Mouse (Mus musculus) midbrain, embryonic 15.5 days (tissue): ENCODE measurements around the gene Pip5k1b. TPM values are rescaled to one million over a fixed set of nuclear protein-coding genes. Genes with fewer than 3 reads are reported as not detected.
A peak's percentile ranks its signal among the peaks of the same experiment; 100 is the strongest.

Source experiments
- ATAC-seq: fragments of 200-750 bp; cut with Nextera tagmentation; replicated peaks from 2 replicates; pipeline ENCODE4 v1.8.0; 2017; ENCODE audit warnings: moderate TSS enrichment
- H3K27ac ChIP-seq: fragments of 300-500 bp; sonication (generic); 2 replicates; pipeline ENCODE4 v1.5.1; 2015; ENCODE audit warnings: mild to moderate bottlenecking, inconsistent platforms
- H3K27me3 ChIP-seq: fragments of 300-500 bp; sonication (generic); replicated peaks from 2 replicates; pipeline ENCODE4 v1.6.1; 2015; ENCODE audit warnings: inconsistent platforms
- H3K36me3 ChIP-seq: fragments of 300-500 bp; sonication (generic); replicated peaks from 2 replicates; pipeline ENCODE4 v1.6.1; 2015; ENCODE audit warnings: inconsistent platforms
- H3K4me1 ChIP-seq: fragments of 300-500 bp; sonication (generic); 2 replicates; pipeline ENCODE4 v1.6.1; 2015; ENCODE audit warnings: inconsistent platforms
- H3K4me2 ChIP-seq: fragments of 300-500 bp; sonication (generic); 2 replicates; pipeline ENCODE4 v1.6.1; 2015; ENCODE audit warnings: inconsistent platforms, mild to moderate bottlenecking, moderate library complexity
- H3K4me3 ChIP-seq: fragments of 300-500 bp; sonication (generic); 2 replicates; pipeline ENCODE4 v1.5.1; 2015; ENCODE audit warnings: mild to moderate bottlenecking, inconsistent platforms
- H3K9ac ChIP-seq: fragments of 300-500 bp; sonication (generic); 2 replicates; pipeline ENCODE4 v1.6.1; 2015; ENCODE audit warnings: mild to moderate bottlenecking, inconsistent platforms
- H3K9me3 ChIP-seq: fragments of 300-500 bp; sonication (generic); 2 replicates; pipeline ENCODE4 v1.6.1; 2016; ENCODE audit warnings: inconsistent platforms
- WGBS: fragments of 180-500 bp; shearing (Covaris S2); methylation state at CpG from one replicate; pipeline ENCODE4 v1.1.7; 2015; ENCODE audit warnings: mixed read lengths; 5-methylcytosine and 5-hydroxymethylcytosine counted together
- polyA plus RNA-seq: library from polyadenylated mRNA; unstranded; fragments of >200 nt; fragmentation: Nextera tagmentation; extraction: Ambion mirVana; gene quantifications from 2 replicates; pipeline ENCODE4 v1.2.1, GENCODE M21; 2015

The Pip5k1b gene
- polyA plus RNA-seq, 1 experiment from 2014 or later, result 1.1 TPM

DNA sequence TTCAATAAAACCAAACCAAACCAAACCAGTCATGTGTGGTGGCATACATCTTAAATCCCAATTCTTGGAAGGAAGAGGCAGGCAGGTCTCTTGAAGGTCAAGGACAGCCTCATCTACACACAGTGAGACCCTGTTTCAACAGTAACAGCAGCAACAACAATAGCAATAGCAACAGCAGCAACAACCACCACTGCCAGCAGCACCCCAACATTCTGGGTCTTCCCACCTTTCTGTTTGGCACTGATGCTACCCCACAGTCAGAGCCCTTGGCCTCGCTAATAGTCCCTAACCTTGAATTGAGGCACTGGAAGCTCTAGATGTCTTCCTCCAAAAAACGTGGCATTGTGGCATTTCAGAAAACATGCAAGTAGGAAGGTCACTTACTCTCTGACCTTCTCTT, 225.3 kb downstream of the Pip5k1b start:
- Histone ChIP-seq H3K27me3 (no peaks in the 10 kb centered on the region), H3K4me3 (no peak overlapping the region), H3K27ac (no peak overlapping the region), H3K4me2 (no peak overlapping the region), H3K9me3 (no peaks in the 10 kb centered on the region), H3K9ac (no peak overlapping the region), H3K36me3 (no peaks in the 10 kb centered on the region), H3K4me1 (peaks cover 5% of the 10 kb centered on the region; the same call in 1 of the 2 replicates)
- 81% methylated on average over 2 of the region's 2 CpGs for WGBS
- ATAC-seq, result no peak

DNA sequence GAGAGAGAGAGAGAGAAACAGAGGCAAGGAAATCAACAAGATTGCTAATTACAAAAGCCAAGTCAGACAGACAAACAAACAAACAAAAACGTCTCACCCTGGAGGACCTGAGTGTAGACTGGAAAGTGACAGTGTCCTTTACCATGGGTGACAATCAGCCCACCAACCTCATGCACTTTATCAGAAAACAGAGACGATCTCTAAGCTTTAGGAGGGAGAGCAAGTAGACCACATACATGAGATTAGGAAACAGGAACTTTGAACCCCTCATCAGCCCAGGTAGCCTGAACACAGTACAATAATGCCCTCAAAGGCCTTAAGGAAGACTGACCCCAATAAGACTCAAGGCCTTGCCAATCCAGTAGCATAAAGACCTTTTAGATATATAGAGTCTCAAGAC, 227.8 kb downstream of the Pip5k1b start:
- 80% methylated on average over 2 of the region's 2 CpGs for WGBS
- Histone ChIP-seq H3K9ac (no peak overlapping the region), H3K4me2 (no peak overlapping the region), H3K36me3 (no peaks in the 10 kb centered on the region), H3K4me1 (peaks cover 12% of the 10 kb centered on the region), H3K4me3 (no peak overlapping the region), H3K27ac (no peak overlapping the region), H3K9me3 (no peaks in the 10 kb centered on the region), H3K27me3 (no peaks in the 10 kb centered on the region)
- ATAC-seq, result no peak

DNA sequence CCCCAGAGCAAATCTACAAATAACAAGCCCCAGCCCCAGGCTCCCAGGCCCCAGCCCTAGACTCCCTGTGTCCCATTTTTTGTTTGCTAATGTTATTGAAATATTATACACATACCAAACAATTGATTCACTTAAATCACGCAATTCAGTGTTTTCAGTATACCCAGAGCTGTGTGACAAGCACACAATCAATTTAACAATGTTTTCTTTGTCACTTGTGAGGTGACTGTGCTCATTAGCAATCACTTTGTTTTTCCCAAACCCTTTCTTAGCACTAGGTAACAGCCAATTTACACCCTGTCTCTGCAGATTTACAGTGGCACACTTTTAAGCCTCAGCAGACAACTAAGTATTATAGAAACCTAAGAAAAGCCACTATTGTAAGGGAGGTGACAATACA, 228.7 kb downstream of the Pip5k1b start:
- no peak overlapping the region for H3K4me2 ChIP-seq
- peaks cover 12% of the 10 kb centered on the region for H3K4me1 ChIP-seq
- H3K27me3 ChIP-seq, result no peaks in the 10 kb centered on the region
- 43% methylated on average over 1 of the region's 1 CpGs for WGBS
- H3K27ac ChIP-seq, result no peak overlapping the region
- no peak overlapping the region for H3K4me3 ChIP-seq
- no peaks in the 10 kb centered on the region for H3K36me3 ChIP-seq
- no peak for ATAC-seq
- no peaks in the 10 kb centered on the region for H3K9me3 ChIP-seq
- H3K9ac ChIP-seq, result no peak overlapping the region

DNA sequence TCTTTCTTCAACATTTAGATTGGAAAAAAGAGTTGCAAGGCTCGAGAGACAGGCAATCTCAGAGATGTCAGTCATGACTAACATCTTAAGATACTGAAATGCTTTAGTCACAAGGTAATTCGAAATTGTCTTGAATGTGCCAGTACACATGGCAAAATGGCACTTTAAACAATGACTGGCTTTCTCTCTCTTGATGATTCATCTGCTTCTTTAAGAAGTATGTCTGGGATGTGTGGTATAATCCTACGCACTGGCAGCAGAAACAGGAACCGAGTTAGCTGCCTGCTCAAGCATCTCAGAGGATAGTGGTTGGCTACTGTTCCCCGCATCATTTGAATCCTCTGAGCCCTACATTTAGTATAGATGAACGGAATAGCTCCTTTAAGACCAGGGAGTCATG, 230.0 kb downstream of the Pip5k1b start:
- no peak overlapping the region for H3K27ac ChIP-seq
- H3K4me1 ChIP-seq, result peaks cover 12% of the 10 kb centered on the region
- ATAC-seq, result no peak
- H3K9me3 ChIP-seq, result no peaks in the 10 kb centered on the region
- H3K4me3 ChIP-seq, result no peak overlapping the region
- H3K4me2 ChIP-seq, result no peak overlapping the region
- H3K9ac ChIP-seq, result no peak overlapping the region
- no peaks in the 10 kb centered on the region for H3K36me3 ChIP-seq
- no peaks in the 10 kb centered on the region for H3K27me3 ChIP-seq
- WGBS, result 79% methylated on average over 6 of the region's 6 CpGs

DNA sequence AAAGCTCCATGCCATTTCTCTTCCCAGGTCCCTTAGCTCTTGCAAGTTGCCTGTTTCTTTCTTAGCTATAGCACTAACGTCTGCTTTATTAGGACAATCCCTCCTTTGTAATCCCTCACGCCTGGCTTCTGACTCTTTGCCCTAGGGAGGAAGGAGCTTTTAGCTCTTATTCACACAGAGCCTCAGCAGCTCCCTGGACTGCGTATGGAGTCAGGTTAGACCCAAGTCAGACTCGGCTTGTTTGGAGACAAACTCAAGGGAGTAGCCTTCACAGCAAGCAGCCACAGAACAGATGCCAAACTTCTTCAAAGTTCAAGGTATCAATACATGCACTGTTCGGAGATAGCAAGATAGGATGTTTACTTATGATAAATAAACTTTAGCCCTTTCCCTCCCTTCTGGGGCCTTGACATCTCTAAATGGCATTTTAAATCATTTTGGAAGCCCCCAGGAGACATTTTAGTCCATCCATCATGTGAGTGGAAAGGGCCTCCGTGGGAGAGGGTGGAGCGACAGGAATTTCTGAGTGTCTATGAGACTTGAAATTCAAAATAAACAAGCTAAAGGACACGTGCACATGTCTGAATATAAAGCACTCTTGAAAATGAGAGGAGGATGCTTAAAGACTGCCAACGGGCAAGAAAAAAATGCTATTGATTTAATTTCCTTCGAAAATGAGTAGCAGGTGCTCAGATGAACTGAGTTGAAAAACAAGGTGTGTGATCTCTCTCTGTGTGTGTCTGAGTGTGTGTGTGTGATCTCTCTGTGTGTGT, 231.6 kb downstream of the Pip5k1b start:
- no peaks in the 10 kb centered on the region for H3K9me3 ChIP-seq
- ATAC-seq, result no peak
- no peak overlapping the region for H3K4me3 ChIP-seq
- H3K4me1 ChIP-seq, result peaks cover 12% of the 10 kb centered on the region
- no peak overlapping the region for H3K9ac ChIP-seq
- H3K4me2 ChIP-seq, result no peak overlapping the region
- H3K36me3 ChIP-seq, result no peaks in the 10 kb centered on the region
- no peaks in the 10 kb centered on the region for H3K27me3 ChIP-seq
- 39% methylated on average over 10 of the region's 10 CpGs for WGBS
- no peak overlapping the region for H3K27ac ChIP-seq

DNA sequence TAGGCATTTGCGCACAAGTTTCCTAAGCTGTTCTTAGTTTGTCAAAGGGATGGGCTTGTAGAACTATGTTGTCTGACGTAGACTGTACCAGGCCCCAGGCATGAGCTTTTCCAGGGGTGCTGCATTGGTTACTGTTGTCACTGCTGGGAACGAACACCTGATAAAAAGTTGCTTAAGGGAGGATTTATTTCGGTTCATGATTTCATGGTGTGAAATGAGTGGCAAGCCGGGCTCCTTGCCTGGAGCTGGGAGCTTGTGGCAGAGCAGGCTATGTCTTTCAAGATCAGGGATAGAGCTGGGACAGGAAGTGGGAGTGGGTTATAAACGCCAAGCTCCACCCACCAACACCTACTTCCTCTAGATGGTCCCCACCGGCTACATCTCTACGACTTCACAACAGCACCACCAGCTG, 233.8 kb downstream of the Pip5k1b start:
- H3K36me3 ChIP-seq, result no peaks in the 10 kb centered on the region
- ATAC-seq, result no peak
- 91% methylated on average over 8 of the region's 8 CpGs for WGBS
- peaks cover 17% of the 10 kb centered on the region for H3K4me1 ChIP-seq
- no peaks in the 10 kb centered on the region for H3K9me3 ChIP-seq
- no peak overlapping the region for H3K27ac ChIP-seq
- no peak overlapping the region for H3K9ac ChIP-seq
- no peak overlapping the region for H3K4me2 ChIP-seq
- no peaks in the 10 kb centered on the region for H3K27me3 ChIP-seq
- no peak overlapping the region for H3K4me3 ChIP-seq

DNA sequence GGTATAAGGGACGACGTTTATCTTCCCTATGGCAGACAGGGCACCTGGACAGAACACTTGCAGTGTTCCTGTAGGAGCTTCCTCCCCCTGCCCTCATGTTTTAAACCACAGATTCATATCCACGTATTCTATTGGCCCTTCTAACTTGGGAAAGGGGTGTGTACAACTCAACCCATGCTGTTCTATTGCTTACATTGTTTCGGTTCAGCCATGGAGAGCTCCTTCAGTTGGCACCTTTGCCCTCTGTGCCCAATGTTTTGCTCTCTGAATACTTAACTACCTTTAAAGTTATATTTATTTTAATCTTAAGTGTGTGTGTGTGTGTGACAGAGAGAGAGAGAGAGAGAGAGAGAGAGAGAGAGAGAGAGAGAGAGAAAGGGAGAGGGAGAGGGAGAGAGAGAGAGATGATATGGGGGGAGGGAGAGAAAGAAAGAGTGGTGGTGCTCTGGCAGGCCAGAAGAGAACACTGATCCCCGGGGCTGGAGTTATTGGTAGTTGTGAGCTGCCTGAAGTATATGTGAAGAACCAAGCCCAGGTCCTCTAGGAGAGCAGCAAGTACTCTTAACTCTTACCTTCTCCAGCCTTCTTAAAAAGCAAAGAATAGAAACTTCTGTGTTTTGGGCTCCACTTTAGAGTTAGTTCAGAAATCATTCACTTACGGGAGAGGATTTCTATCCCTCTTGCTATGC, 234.3 kb downstream of the Pip5k1b start:
- ATAC-seq, result no peak
- WGBS, result 93% methylated on average over 6 of the region's 6 CpGs
- H3K4me1 ChIP-seq, result peaks cover 15% of the 10 kb centered on the region
- no peaks in the 10 kb centered on the region for H3K27me3 ChIP-seq
- H3K9ac ChIP-seq, result no peak overlapping the region
- H3K27ac ChIP-seq, result no peak overlapping the region
- H3K9me3 ChIP-seq, result no peaks in the 10 kb centered on the region
- no peak overlapping the region for H3K4me2 ChIP-seq
- H3K4me3 ChIP-seq, result no peak overlapping the region
- no peaks in the 10 kb centered on the region for H3K36me3 ChIP-seq

DNA sequence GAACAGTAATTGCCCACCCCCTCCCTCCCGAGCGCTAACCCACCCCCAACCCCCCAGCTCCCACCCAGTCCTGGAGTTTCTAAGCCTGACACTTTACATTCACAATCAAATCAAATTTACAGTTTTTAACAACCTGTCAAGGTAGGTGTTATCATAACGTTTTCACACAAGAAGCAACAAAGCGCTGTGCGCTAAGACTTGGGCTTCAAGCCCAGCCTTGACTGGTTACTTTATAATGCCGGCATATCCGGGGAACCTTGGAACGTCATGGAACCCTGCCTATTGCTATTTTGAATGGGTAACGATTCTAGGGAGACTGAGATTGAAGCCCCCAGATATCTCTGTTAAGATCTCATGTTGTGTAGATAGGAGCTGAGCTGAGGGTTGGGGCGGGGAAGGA, 237.5 kb downstream of the Pip5k1b start:
- Histone ChIP-seq H3K4me1 (peaks cover 7% of the 10 kb centered on the region; the same call in 1 of the 2 replicates), H3K4me3 (no peak overlapping the region), H3K27ac (no peak overlapping the region), H3K4me2 (no peak overlapping the region), H3K36me3 (no peaks in the 10 kb centered on the region), H3K9ac (no peak overlapping the region), H3K27me3 (no peaks in the 10 kb centered on the region), H3K9me3 (no peaks in the 10 kb centered on the region)
- 81% methylated on average over 10 of the region's 10 CpGs for WGBS
- ATAC-seq, result no peak

DNA sequence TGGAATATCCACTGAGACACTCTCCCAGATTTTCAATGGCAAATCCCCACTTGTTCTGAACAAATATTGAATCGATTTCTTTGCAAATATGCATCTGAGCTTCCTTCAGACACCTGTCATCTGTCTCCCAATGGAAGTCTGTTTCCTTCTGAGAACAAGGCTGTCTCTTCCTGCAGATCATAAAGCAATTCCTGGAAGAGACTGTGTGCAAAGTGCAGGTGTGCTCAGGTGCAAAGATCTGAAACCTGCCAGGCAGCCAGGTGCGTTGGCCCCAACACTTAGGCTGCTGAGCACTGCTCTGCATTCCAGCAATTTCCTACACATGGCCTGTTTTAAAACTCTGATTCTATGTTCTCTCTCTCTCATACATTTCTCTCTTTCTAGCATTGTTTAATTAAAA, 237.9 kb downstream of the Pip5k1b start:
- H3K4me3 ChIP-seq, result no peak overlapping the region
- no peak overlapping the region for H3K9ac ChIP-seq
- peaks cover 11% of the 10 kb centered on the region; the same call in 1 of the 2 replicates for H3K4me1 ChIP-seq
- H3K27ac ChIP-seq, result no peak overlapping the region
- no peaks in the 10 kb centered on the region for H3K9me3 ChIP-seq
- no peak for ATAC-seq
- no peak overlapping the region for H3K4me2 ChIP-seq
- no peaks in the 10 kb centered on the region for H3K27me3 ChIP-seq
- WGBS, result 88% methylated on average over 2 of the region's 2 CpGs
- H3K36me3 ChIP-seq, result no peaks in the 10 kb centered on the region

DNA sequence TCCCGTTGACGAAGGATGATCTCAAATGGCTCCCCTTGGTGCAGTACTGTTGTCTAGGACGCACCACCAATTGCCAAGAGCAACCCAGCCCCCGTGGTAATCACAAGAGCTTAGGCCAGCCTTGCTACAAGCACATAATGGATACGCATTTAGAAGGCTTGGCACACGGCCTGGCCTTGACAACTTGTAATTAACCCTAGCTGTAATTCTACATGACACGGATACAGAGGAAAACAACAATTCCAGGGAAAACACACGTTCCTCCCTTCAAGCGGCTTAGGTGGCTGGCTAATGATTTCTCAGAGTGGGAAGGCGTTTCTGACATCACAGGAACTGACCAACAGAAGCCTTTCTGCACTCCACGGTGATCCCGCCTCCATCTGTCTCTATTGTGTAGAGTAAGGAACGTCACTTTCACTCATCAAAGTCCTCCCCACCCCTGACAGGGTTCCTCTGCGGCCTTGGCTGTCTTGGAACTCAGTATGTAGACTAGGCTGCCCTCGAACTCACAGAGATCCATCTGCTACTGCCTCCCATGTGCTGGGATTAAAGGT, 238.6 kb downstream of the Pip5k1b start:
- H3K4me3 ChIP-seq, result no peak overlapping the region
- H3K9ac ChIP-seq, result no peak overlapping the region
- H3K27me3 ChIP-seq, result no peaks in the 10 kb centered on the region
- H3K36me3 ChIP-seq, result no peaks in the 10 kb centered on the region
- H3K27ac ChIP-seq, result no peak overlapping the region
- WGBS, result 37% methylated on average over 15 of the region's 15 CpGs
- peaks cover 12% of the 10 kb centered on the region; the same call in 1 of the 2 replicates for H3K4me1 ChIP-seq
- H3K9me3 ChIP-seq, result no peaks in the 10 kb centered on the region
- no peak overlapping the region for H3K4me2 ChIP-seq
- peak; percentile 77 for ATAC-seq

DNA sequence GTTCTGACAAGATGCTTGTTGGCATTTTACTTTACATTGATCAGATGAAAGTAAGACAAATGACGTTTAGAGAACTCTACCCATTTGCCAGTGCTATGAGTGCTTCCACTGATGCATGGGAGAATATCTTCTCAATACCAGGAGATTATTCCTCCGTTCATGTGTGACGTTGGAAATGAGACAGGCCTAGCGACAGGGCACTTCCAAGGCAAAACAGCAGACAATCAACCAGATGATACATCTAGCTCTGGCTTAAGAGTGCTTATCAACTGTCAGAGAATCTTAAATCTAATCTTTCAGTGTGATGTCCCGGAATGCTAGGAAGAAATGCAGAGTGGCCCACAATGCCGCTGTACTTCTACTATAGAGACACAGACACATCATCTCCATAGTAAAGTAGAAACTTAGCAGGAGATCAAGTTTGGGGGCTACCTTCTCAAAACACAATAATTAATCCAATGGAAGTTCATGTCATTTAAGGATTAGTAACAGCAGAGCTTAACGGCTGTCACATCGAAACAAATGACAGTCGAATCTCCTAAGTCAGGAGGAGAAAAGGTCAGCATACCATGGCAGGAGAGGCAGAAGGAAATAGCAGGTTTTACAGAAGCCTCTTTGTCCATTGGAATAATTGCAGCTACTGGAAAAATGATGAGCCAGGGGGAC, 239.5 kb downstream of the Pip5k1b start:
- no peak overlapping the region for H3K27ac ChIP-seq
- H3K4me3 ChIP-seq, result no peak overlapping the region
- no peak for ATAC-seq
- H3K4me2 ChIP-seq, result no peak overlapping the region
- H3K27me3 ChIP-seq, result no peaks in the 10 kb centered on the region
- H3K4me1 ChIP-seq, result peaks cover 12% of the 10 kb centered on the region; the same call in 1 of the 2 replicates
- H3K9ac ChIP-seq, result no peak overlapping the region
- WGBS, result 50% methylated on average over 9 of the region's 9 CpGs
- H3K36me3 ChIP-seq, result no peaks in the 10 kb centered on the region
- no peaks in the 10 kb centered on the region for H3K9me3 ChIP-seq

DNA sequence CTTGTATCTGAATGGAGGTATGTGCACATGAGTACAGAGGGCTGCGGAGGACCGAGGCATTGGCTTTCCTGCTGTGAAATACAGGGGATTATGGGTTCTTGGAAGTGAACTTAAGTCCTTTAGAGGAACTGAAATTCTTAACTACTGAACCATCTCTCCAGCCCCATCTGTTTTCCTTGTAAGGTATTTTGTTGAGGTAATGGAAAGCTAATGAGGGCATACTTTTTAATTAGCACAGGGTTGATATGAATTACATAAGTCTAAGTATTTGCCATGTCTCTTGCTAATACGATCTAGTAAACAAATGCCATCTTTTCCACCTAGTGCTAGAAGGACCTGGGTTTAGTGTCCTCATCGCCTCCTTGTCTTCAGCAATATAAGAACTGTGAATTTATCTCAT, 240.4 kb downstream of the Pip5k1b start:
- H3K4me3 ChIP-seq, result no peak overlapping the region
- H3K4me2 ChIP-seq, result no peak overlapping the region
- WGBS, result 88% methylated on average over 4 of the region's 4 CpGs
- peaks cover 12% of the 10 kb centered on the region; the same call in 1 of the 2 replicates for H3K4me1 ChIP-seq
- no peaks in the 10 kb centered on the region for H3K27me3 ChIP-seq
- H3K9ac ChIP-seq, result no peak overlapping the region
- H3K27ac ChIP-seq, result no peak overlapping the region
- H3K36me3 ChIP-seq, result no peaks in the 10 kb centered on the region
- no peaks in the 10 kb centered on the region for H3K9me3 ChIP-seq
- no peak for ATAC-seq
